Mouse (Mus musculus) hindbrain, embryonic 11.5 days (tissue): ENCODE measurements around the gene Irak2. TPM values are rescaled to one million over a fixed set of nuclear protein-coding genes. Genes with fewer than 3 reads are reported as not detected.

Source experiments
- ATAC-seq: fragments of 200-750 bp; cut with Nextera tagmentation; 2 replicates; pipeline ENCODE4 v1.8.0; 2017; ENCODE audit warnings: mild to moderate bottlenecking, moderate TSS enrichment, moderate library complexity; ENCODE audit not compliant: low FRiP score
- DNase-seq: peaks from one replicate; pipeline ENCODE4 v3.0.0-alpha.2; 2015; ENCODE audit warnings: low spot score
- H3K27ac ChIP-seq: fragments of 300-500 bp; sonication (generic); 2 replicates; pipeline ENCODE4 v1.5.1; 2014; ENCODE audit warnings: mild to moderate bottlenecking, low read depth, low read length
- H3K27me3 ChIP-seq: fragments of 300-500 bp; sonication (generic); 2 replicates; pipeline ENCODE4 v1.6.1; 2014; ENCODE audit warnings: mild to moderate bottlenecking, low read length, moderate library complexity, mixed read lengths; ENCODE audit not compliant: control insufficient read depth, insufficient read depth
- H3K36me3 ChIP-seq: fragments of 300-500 bp; sonication (generic); 2 replicates; pipeline ENCODE4 v1.6.1; 2014; ENCODE audit warnings: mild to moderate bottlenecking, low read length, moderate library complexity, mixed read lengths; ENCODE audit not compliant: control insufficient read depth, insufficient read depth
- H3K4me1 ChIP-seq: fragments of 300-500 bp; sonication (generic); replicated peaks from 2 replicates; pipeline ENCODE4 v1.6.1; 2014; ENCODE audit warnings: low read length, mixed read lengths; ENCODE audit not compliant: control insufficient read depth, insufficient read depth
- H3K4me2 ChIP-seq: fragments of 300-500 bp; sonication (generic); replicated peaks from 2 replicates; pipeline ENCODE4 v1.6.1; 2014; ENCODE audit warnings: mild to moderate bottlenecking, low read depth, low read length
- H3K4me3 ChIP-seq: fragments of 300-500 bp; sonication (generic); 2 replicates; pipeline ENCODE4 v1.5.1; 2014; ENCODE audit warnings: low read depth, low read length
- H3K9ac ChIP-seq: fragments of 300-500 bp; sonication (generic); 2 replicates; pipeline ENCODE4 v1.6.1; 2014; ENCODE audit warnings: low read depth, low read length
- H3K9me3 ChIP-seq: fragments of 300-500 bp; sonication (generic); 2 replicates; pipeline ENCODE4 v1.6.1; 2016; ENCODE audit warnings: low read length; ENCODE audit not compliant: control insufficient read depth
- WGBS: fragments of 180-500 bp; shearing (Covaris S2); extraction: QIAGEN DNeasy Blood & Tissue Kit; methylation state at CpG from one replicate; pipeline ENCODE4 v1.1.7; 2014; 5-methylcytosine and 5-hydroxymethylcytosine counted together
- polyA plus RNA-seq: library from polyadenylated mRNA; unstranded; fragments of >200 nt; fragmentation: Nextera tagmentation; extraction: Ambion mirVana; gene quantifications from 2 replicates; pipeline ENCODE4 v1.2.1, GENCODE M21; 2014

Gene Irak2
- polyA plus RNA-seq = 1.6 and 1.9 TPM in 2 replicates

GRCm38 (mm10) chr6:113638302-113639040 is at the start of gene Irak2:
Gene Irak2 (plus strand): TSS chr6:113638467.
- H3K36me3 ChIP-seq = no peaks in the 10 kb centered on the region
- H3K27me3 ChIP-seq = no peaks in the 10 kb centered on the region
- no peaks in the 10 kb centered on the region for H3K4me1 ChIP-seq
- H3K27ac ChIP-seq = no peak within 1 kb of the TSS
- peak; percentile 93 for ATAC-seq
- 10% methylated on average over 34 of the region's 37 CpGs for WGBS
- H3K9ac ChIP-seq = peak within 1 kb of the TSS; percentile 34
- no peaks in the 10 kb centered on the region for H3K9me3 ChIP-seq
- peak within 1 kb of the TSS; percentile 50 for H3K4me2 ChIP-seq
- H3K4me3 ChIP-seq = peak within 1 kb of the TSS; percentile 36
- peak; percentile 95 for DNase-seq

GRCm38 (mm10) chr6:113592637-113593036 is 45.6 kb upstream of the Irak2 start:
- no peak for DNase-seq
- H3K4me2 ChIP-seq = no peak overlapping the region
- H3K9me3 ChIP-seq = no peaks in the 10 kb centered on the region
- H3K36me3 ChIP-seq = no peaks in the 10 kb centered on the region
- WGBS = 89% methylated on average over 2 of the region's 2 CpGs
- no peak for ATAC-seq
- no peaks in the 10 kb centered on the region for H3K27me3 ChIP-seq
- no peaks in the 10 kb centered on the region for H3K4me1 ChIP-seq
- H3K9ac ChIP-seq = no peak overlapping the region
- no peak overlapping the region for H3K27ac ChIP-seq
- H3K4me3 ChIP-seq = no peak overlapping the region

GRCm38 (mm10) chr6:113597945-113598344 is 40.3 kb upstream of the Irak2 start:
- Histone ChIP-seq H3K27ac (no peak overlapping the region), H3K9ac (no peak overlapping the region), H3K27me3 (no peaks in the 10 kb centered on the region), H3K9me3 (no peaks in the 10 kb centered on the region), H3K36me3 (no peaks in the 10 kb centered on the region), H3K4me2 (no peak overlapping the region), H3K4me1 (no peaks in the 10 kb centered on the region), H3K4me3 (no peak overlapping the region)
- ATAC-seq = no peak
- WGBS = 87% methylated on average over 4 of the region's 4 CpGs
- DNase-seq = no peak

GRCm38 (mm10) chr6:113599833-113600232 is 38.4 kb upstream of the Irak2 start:
- no peak overlapping the region for H3K4me2 ChIP-seq
- no peak for ATAC-seq
- no peaks in the 10 kb centered on the region for H3K36me3 ChIP-seq
- H3K4me3 ChIP-seq = no peak overlapping the region
- no peaks in the 10 kb centered on the region for H3K27me3 ChIP-seq
- no peaks in the 10 kb centered on the region for H3K4me1 ChIP-seq
- no peak for DNase-seq
- H3K27ac ChIP-seq = no peak overlapping the region
- 89% methylated on average over 5 of the region's 5 CpGs for WGBS
- H3K9ac ChIP-seq = no peak overlapping the region
- no peaks in the 10 kb centered on the region for H3K9me3 ChIP-seq

- no peaks in the 10 kb centered on the region for H3K4me1 ChIP-seq
- no peak within 1 kb of the TSS for H3K9ac ChIP-seq
- no peaks in the 10 kb centered on the region for H3K27me3 ChIP-seq
- WGBS = 39% methylated on average over 22 of the region's 23 CpGs
- H3K27ac ChIP-seq = no peak within 1 kb of the TSS
- peak; percentile 22 for DNase-seq
- no peak for ATAC-seq
- H3K36me3 ChIP-seq = no peaks in the 10 kb centered on the region
- H3K4me3 ChIP-seq = no peak within 1 kb of the TSS
- no peaks in the 10 kb centered on the region for H3K9me3 ChIP-seq
- 0 out of 2 replicates have a peak within 1 kb of the TSS, but pooled peaks have one; percentile 11 for H3K4me2 ChIP-seq
Observed at GRCm38 (mm10) chr6:113600543-113601139, 37.6 kb upstream of the Irak2 start, which contains the start of gene Fancd2os. Gene Fancd2os (minus strand): TSS chr6:113600715.

- H3K27ac ChIP-seq = no peak overlapping the region
- H3K9ac ChIP-seq = no peak overlapping the region
- H3K9me3 ChIP-seq = no peaks in the 10 kb centered on the region
- no peak overlapping the region for H3K4me2 ChIP-seq
- H3K36me3 ChIP-seq = no peaks in the 10 kb centered on the region
- no peak for DNase-seq
- H3K4me1 ChIP-seq = no peaks in the 10 kb centered on the region
- H3K27me3 ChIP-seq = no peaks in the 10 kb centered on the region
- H3K4me3 ChIP-seq = no peak overlapping the region
- WGBS = 95% methylated on average over 6 of the region's 6 CpGs
- ATAC-seq = no peak
Observed at GRCm38 (mm10) chr6:113602821-113603220, 35.4 kb upstream of the Irak2 start.

GRCm38 (mm10) chr6:113603993-113604392 is 34.3 kb upstream of the Irak2 start:
- H3K4me2 ChIP-seq = peak overlapping the region; percentile 63

GRCm38 (mm10) chr6:113604432-113605223 is 33.6 kb upstream of the Irak2 start, which contains the start of gene Brk1:
Gene Brk1 (plus strand): TSS chr6:113604772.
- peak within 1 kb of the TSS; percentile 91 for H3K9ac ChIP-seq

More at GRCm38 (mm10) chr6:113603993-113604392, 34.3 kb upstream of the Irak2 start:
- WGBS = 52% methylated on average over 12 of the region's 12 CpGs
- Histone ChIP-seq H3K9ac (no peak overlapping the region; the same call in 1 of the 2 replicates), H3K4me3 (peak overlapping the region; percentile 92), H3K27ac (no peak overlapping the region), H3K4me1 (no peaks in the 10 kb centered on the region), H3K36me3 (no peaks in the 10 kb centered on the region), H3K27me3 (no peaks in the 10 kb centered on the region), H3K9me3 (no peaks in the 10 kb centered on the region)
- no peak for ATAC-seq
- no peak for DNase-seq

More at GRCm38 (mm10) chr6:113604432-113605223, 33.6 kb upstream of the Irak2 start, which contains the start of gene Brk1:
- ATAC-seq = peak; percentile 93
- peak; percentile 95 for DNase-seq
- Histone ChIP-seq H3K9me3 (no peaks in the 10 kb centered on the region), H3K4me2 (peak within 1 kb of the TSS; percentile 63), H3K4me1 (no peaks in the 10 kb centered on the region), H3K27me3 (no peaks in the 10 kb centered on the region), H3K4me3 (peak within 1 kb of the TSS; percentile 92), H3K27ac (peak within 1 kb of the TSS; percentile 74), H3K36me3 (no peaks in the 10 kb centered on the region)
- 1% methylated on average over 63 of the region's 65 CpGs for WGBS
